Mouse (Mus musculus) testis, postnatal 10 days (tissue): Measurements from ENCODE around the gene Klhl40.

Experiments used
- DNase-seq: peaks from one replicate; pipeline ENCODE4 v3.0.0; 2021; ENCODE audit warnings: low spot score

The Klhl40 gene

DNA sequence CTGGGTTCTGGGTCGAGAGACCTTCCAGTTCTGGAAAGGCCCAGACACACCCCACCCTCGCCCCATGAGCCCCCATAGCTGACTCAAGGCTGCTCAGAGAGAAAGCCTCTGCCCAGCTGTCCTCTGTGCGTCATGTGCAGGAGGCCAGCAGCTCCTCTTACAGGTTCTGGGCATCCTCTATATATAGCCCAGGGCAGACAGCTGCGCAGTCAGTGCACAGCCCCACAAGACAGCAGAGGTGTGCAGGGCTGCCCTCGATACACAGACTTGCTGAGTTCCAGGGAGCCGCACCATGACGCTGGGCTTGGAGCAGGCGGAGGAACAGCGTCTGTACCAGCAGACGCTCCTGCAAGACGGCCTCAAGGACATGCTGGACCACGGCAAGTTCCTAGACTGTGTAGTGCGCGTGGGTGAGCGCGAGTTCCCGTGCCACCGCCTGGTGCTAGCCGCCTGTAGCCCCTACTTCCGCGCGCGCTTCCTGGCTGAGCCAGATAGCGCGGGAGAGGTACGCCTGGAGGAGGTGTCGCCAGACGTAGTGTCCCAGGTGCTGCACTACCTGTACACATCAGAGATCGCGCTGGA lies at the start of gene Klhl40:
Gene Klhl40, plus strand, starts transcription at position 124 of the 582 bp plus-strand sequence.
- no peak for DNase-seq

GRCm38 (mm10) chr9:121740490-121740889 lies 36.9 kb upstream of the Klhl40 start:
- DNase-seq, result no peak

GRCm38 (mm10) chr9:121741168-121741567 lies 36.2 kb upstream of the Klhl40 start:
- no peak for DNase-seq

DNA sequence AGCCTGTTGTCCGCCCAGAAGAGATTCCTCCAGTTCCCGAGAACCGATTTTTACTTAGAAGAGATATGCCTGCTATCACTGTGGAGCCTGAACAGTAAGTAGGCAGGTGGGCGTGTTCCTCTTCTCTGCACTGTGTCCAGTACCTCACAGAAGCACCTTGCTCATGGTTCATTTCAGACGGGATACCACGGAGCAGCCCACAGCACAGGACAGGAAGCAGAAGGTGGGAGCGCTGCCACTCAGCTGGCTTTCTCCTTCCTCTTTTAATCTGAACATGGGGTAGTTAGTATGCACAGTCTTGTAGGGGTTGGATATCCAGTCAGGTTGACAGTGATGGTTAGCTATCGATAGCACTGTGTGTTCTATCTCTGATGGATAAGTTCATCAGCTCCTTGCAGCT lies 33.4 kb upstream of the Klhl40 start:
- no peak for DNase-seq

- no peak for DNase-seq
Measured at GRCm38 (mm10) chr9:121752774-121753173, 24.6 kb upstream of the Klhl40 start.

- DNase-seq, result no peak
Measured at GRCm38 (mm10) chr9:121754624-121755023, 22.8 kb upstream of the Klhl40 start.

DNA sequence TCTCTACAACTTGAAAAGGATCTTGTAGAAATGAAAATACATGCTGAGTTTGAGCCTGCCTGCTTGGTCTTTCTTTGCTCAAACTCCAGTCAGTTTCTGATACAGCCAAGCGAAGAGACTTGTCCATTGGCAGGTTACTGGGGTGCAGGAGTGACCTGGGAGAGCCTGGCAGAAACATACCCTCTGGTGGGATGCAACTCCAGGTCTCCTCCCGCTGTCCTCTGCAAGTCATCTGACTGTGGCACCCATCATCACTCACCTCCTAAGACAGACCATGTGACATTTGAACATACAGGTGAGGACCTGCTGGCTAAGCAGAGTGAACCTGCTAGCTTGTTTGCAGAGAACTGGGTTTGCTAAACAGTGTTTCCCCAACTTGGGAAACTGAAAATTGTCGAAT lies 20.6 kb upstream of the Klhl40 start:
- no peak for DNase-seq

DNA sequence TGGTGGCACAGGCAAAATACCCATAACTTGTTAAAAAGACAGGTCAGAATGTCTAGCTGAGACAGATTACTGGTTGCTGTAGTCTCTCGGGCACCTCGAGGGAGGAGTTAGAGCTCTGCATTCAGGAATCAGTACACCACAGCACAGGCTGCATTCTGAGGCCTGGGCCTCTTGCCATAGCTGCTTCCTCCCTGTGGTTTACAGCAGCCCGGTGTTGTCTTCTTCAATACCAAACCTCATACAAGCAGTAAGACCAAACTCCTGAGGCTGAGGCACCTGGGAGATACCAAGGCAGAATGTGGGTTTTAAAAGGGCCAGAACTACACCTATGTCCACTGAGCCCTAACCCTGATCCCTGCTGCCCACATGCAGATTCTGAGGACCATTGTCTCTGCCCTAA lies 20.0 kb upstream of the Klhl40 start:
- peak; percentile 56 for DNase-seq

- DNase-seq, result peak; percentile 51
Measured at GRCm38 (mm10) chr9:121757835-121758814, 19.3 kb upstream of the Klhl40 start.

DNA sequence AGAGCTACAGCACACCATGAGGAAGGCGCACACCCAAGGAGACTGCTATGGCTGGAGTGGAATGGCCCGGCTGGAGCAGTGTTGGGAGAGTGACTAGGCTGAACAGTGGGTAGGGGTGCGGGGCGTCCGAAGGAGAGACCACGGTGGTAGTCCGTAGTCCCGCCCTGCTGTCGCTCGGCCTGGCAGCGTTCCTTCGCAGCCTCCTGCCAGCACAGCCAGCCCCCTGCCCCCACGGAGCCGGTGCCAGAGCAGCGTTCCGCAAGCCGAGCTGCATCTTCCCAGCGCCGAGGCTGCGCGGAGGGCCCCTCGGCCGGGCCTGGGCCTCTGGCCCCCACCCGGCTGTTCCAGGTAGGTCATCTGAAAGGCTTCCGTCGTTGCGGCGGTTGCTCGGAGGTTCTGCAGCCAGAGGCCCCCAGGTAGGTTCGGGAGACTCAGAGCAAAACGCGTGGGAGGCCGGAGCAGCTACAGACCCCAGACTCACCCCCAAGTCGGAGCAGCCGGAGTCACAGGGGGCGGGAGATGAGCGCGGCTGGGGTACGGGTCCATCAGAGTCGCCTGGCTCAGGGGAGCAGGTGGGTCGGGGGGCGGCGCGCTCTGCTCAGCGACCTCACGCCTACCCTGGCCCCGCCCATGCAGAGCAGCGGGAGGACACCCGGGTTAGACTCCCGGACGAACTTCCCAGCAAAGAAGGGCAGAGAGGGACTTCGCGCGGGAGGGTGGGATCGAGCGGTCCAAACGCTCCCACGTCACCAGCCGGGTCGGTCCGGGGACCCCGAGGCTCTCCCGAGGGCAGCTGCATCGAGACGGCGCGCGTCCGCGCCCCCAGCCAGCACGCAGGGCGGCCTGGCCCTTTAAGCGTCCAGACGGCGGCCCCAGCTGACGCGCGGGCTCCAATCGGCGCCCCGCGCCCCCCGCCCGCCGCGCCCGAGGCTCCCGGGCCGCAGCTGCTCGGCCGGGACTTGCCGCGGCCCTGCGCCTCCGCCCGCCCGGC lies 18.0 kb upstream of the Klhl40 start, which contains the start of gene Zfp651:
Gene Zfp651, plus strand, starts transcription at position 240 of the 991 bp plus-strand sequence.
- DNase-seq, result peak; percentile 82

GRCm38 (mm10) chr9:121760271-121761090 lies 16.9 kb upstream of the Klhl40 start:
- DNase-seq, result peak; percentile 85

DNA sequence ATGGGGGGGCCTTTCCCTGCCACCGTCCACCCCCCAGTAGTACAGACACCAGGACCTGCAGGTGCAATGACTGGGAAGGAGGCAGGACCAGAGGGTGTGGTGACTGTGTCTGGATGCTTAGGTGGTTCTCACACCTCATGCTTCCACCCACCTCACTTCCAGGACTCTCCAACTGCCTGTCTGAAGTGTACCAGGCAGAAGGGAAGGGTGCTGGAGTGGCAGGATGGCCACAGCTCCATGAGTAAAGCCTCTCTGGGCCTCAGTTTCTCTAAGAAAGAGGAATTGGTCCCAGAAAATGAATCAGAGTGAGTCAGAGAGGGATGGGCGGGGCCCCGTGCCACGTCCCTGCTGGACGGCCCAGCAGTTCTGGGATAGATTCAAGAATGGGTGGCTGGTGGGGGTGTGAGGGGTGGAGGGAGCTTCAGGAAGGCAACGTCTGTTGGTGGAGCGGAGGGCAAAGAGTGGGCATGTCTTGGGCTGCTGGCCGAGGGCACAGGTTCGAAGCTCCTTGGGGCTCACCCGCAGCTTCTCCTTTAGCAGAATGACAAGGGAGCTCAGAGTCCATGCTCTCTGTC lies 16.2 kb upstream of the Klhl40 start:
- peak; percentile 52 for DNase-seq

GRCm38 (mm10) chr9:121761787-121762186 lies 15.6 kb upstream of the Klhl40 start:
- peak; percentile 45 for DNase-seq

GRCm38 (mm10) chr9:121762248-121762647 lies 15.2 kb upstream of the Klhl40 start:
- DNase-seq, result peak; percentile 47

- DNase-seq, result peak; percentile 46
Measured at GRCm38 (mm10) chr9:121762761-121763160, 14.6 kb upstream of the Klhl40 start.

GRCm38 (mm10) chr9:121763716-121764115 lies 13.7 kb upstream of the Klhl40 start:
- DNase-seq, result peak; percentile 65

GRCm38 (mm10) chr9:121765166-121765855 lies 12.1 kb upstream of the Klhl40 start:
- DNase-seq, result peak; percentile 59

GRCm38 (mm10) chr9:121772412-121772811 lies 5.0 kb upstream of the Klhl40 start:
- no peak for DNase-seq

- no peak for DNase-seq
Measured at GRCm38 (mm10) chr9:121775951-121776350, 1.5 kb upstream of the Klhl40 start.

GRCm38 (mm10) chr9:121776511-121776910 lies 896 bp upstream of the Klhl40 start:
- DNase-seq, result no peak
